Mouse (Mus musculus): ENCODE results near the gene Eml3.

GRCm38 (mm10) chr19:8888511-8889385 is 40.6 kb upstream of the Eml3 start, which contains the start of the genes 1810009A15Rik and Gm49416:
- TF ChIP-seq CTCF (IDR thresholded peaks at IDR 0.05; ENCODE audit: control insufficient read depth, insufficient read depth, insufficient replicate concordance, low read depth, low read length) (no peak), POLR2A (IDR thresholded peaks at IDR 0.05; ENCODE audit: control insufficient read depth, low read depth, low read length) (peak; percentile 94)
